Mouse (Mus musculus) left cerebral cortex, adult 9 months (tissue): ENCODE measurements around the gene Atp6v0e.

Source experiments
- DNase-seq, 2 experiments: peaks; one replicate each; pipeline ENCODE4 v3.0.0; 2022; ENCODE audit warnings: low spot score in 2 of 2

The Atp6v0e gene

DNA sequence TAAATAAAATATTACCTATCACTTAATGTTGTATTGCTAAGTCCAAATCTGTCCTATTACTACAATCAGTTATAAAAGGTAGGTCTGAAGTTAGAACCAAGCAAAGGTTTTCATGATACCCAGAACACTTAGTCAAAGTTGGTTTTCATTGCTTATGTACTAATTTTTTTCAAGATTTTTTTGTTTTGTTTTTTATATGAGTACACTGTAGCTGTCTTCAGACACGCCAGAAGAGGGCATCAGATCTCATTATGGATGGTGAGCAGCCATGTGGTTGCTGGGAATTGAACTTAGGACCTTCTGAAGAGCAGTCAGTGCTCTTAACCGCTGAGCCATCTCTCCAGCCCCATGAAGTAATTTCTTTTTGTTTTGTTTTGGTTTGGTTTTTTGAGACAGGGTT lies 54.8 kb downstream of the Atp6v0e start:
- DNase-seq = no peak

GRCm38 (mm10) chr17:26719405-26719804 lies 56.4 kb downstream of the Atp6v0e start:
- DNase-seq = no peak

GRCm38 (mm10) chr17:26721802-26722201 lies 58.8 kb downstream of the Atp6v0e start:
- DNase-seq = no peak

DNA sequence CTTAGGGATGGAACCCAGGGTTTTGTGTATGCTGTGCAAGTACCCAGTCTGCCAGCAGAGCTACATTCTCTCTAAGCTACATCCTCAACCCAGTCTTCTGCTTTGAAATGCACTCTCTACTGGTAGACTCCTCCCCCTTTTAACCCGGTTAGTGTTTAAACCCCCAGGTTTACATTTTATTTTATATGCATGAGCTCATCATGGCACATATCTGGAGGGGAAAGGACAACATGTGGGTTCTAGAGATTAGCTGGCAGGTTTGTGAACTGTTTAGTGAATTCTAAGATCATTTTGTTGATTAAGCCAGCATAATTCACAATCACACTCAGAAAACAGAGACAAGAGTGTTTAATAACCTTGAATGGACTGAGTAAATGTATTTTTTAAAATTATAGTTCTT lies 61.8 kb downstream of the Atp6v0e start:
- DNase-seq = no peak

DNA sequence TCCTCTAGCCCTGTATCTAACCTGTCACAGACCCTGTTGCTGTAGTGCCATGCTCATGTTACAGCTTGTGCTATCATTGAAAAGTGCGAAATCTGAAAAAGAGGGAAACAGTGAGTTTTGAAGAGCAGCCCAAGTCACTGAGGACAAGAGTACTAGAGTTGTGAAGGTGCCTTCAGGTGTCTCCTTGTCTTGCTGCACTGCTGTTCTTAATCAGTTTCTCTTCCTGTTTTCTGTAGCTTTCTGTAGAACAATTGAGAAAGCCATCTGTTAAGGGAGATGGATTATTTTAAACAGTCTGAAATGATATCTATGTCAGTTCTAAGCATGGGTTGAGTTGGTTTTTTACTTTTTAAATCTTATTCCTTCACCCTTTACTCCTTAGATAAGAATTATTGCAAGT lies 63.6 kb downstream of the Atp6v0e start:
- DNase-seq = no peak

DNA sequence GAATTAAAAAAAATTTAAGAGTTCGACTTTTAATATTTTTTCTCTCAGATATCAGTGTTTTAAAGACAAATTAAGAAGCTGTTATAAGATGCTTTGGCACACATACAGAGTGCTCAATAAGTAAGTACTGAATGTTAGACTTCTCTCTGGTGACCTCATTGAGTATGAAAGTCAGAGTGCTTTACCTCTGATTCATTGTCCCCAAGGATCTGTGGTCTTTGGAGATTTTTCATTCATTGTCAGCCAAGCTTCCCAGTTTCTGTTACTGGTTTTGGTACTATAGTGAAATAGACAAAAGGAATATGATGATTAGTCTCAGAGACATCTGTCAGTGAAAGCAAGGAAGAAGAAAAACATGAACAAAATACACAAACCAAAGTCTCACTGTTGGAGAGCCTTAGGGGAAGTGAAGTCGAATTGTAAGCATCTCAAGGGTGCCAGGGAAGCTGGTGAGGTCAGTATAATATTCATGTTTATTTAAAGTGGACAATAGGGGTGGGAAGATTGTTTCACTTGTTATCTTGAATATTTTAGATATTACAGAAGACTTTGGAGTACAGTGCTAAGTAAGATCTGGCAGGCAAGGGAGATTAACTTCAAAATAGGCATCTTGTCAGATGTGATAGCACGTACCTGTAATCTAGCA lies 64.2 kb downstream of the Atp6v0e start:
- DNase-seq = no peak

- no peak for DNase-seq
Observed at GRCm38 (mm10) chr17:26742581-26742980, 79.5 kb downstream of the Atp6v0e start.

DNA sequence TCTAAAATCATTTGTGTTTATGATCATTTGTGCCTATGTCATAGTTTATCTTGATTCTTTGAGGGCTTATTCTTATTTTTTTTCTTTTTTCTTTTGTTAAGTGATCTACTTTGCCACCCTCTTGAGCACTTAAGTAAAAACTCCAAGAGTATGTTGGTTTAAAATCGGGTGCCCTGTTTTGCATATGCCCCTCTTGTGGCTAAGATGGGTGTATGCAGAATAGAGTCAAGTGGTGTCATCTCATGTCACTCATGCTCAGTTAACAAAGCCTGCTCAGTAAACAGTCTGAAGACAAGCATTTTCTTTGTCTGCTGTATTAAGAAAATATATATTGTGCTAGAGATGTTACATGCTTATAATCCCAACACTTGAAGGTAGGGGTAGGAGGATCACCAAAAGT lies 80.3 kb downstream of the Atp6v0e start:
- DNase-seq = no peak
